Mouse (Mus musculus) mouse embryonic stem cell (cell line): ENCODE results near the gene Cpn1.

Experiments used
- in situ Hi-C, 2 experiments: fragments of 300-500 bp; cut with MboI; formaldehyde crosslinking; loops; 1 replicate in 1 of 2; 3 replicates in 1 of 2; pipeline ENCODE4 v1.14.3; 2019 to 2020; ENCODE audit warnings: low sequenced_read_pairs in 2 of 2, low pct_unique_long_range_greater_than_20kb in 1 of 2, mixed read lengths in 1 of 2; ENCODE audit not compliant: unreplicated experiment in 1 of 2

Cpn1 gene

DNA sequence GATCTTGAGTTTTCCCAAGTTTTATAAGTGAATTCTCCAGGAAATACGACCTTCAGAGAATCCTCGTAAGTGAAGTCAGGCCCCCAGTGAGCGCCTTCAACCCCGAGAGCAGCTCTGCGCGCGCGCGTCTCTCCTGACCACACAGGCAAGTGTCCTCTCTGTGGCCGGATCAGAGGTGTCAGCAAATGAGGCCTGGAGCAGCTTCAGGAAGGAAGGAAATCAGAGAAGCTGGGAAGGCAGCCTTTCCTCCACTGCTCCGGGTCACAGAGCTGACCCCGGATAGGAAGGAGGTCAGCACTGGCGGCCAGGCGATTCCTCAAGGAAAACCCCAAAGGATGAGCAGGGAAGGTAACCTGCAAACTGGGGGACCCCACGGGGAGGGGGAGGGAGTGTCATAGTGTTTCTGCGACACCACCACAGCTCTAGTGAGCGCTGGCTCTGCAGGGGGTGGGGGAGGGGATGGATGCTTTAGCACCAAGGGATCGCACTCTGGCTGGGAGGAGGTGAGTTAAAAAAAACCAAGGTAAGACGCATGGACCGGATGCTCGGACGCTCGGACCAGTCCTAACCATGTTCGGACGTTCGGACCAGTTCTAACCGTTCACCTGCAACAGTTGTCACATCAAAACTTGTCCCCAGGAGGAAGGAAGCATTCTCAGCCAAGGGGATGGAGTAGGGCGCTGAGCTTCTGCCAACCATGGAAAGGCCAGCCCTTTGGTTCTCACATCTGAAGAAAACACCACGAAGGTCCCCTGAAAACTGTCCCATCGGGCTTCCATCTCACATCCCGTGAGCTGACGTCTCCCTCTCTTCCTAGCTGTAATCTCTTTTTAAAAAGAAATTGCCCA lies 65.7 kb downstream of the Cpn1 start:
- in situ Hi-C loops: no loop called here

GRCm38 (mm10) chr19:43919841-43920240 lies 66.5 kb downstream of the Cpn1 start:
- in situ Hi-C loops: no loop called here

- in situ Hi-C loops: no loop called here
These were observed 67.5 kb downstream of the Cpn1 start for GRCm38 (mm10) chr19:43918834-43919233.

DNA sequence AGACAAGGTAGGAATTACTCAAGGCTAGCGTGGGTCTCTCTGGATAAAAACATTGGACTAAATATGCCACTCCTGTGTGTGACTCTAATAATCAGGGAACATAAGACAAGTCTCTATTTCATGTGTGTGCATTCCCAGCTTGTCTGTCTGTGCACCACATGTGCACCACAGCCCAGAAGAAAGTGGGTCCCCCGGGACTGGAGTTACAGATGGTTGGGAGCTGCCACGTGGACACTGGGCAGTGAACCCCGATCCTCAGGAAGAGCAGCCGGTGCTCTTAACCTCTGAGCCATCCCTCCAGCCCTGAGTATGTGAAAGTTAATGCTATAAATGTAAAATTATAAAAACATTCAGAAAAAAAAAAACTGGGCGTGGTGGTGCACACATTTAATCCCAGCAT lies 68.6 kb downstream of the Cpn1 start:
- in situ Hi-C loops: no loop called here

GRCm38 (mm10) chr19:43917406-43917691 lies 69.0 kb downstream of the Cpn1 start:
- in situ Hi-C loops: no loop called here

- in situ Hi-C loops: no loop called here
These were observed 69.6 kb downstream of the Cpn1 start for GRCm38 (mm10) chr19:43916586-43917405.

DNA sequence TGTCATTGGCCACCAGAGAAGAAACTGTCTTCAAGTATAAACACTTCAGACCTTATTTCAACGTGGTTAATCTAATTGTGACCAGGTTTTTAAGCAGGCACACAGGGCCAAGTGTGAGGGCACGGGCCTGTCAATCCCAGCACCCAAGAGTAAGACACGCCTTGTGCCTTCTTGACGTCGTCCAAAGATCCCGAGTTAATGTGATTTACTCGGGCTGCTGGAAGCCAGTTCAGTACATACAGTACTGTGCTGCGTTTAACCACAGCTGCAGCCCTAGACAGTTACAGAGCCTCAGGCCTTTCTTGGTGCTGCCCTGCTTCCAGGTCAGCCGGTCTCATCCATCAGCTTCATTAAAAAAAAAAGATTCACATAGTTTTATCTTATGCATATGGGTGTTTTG lies 70.9 kb downstream of the Cpn1 start:
- in situ Hi-C loops: no loop called here

- in situ Hi-C loops: no loop called here
These were observed 71.4 kb downstream of the Cpn1 start for GRCm38 (mm10) chr19:43914986-43915385.

DNA sequence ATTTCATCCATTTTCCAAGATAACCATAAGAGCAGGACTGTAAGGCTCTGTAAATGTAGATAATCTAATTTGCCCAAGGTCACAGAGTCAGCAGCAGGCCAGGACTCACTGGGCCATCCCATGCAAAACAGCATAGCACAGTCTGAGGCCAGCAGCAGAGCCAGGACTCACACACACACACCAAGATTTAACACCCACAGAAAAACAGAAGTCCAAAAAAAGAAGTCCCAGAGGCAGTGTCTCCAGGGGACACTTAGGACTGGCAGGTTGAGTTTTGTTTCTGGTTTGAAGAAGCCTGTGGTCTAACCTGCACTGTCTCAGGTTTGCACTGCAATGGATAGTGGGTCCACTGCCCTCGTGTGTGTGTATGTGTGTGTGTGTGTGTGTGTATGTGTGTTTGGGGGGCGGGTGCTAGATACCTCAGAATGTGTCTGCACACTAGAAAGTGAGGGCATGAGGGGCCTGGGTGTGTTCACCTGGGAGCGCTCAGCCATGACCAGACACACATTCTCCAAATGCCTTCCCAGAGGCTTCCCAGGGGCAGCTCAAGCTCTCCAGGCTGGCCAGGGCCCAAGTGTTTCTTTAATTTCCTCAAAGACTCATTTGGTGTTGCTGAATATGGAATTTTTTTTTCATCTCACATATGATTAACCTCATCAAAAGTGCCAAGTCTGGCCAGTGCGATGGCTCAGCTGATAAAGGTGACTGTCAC lies 73.4 kb downstream of the Cpn1 start:
- in situ Hi-C loops: no loop called here

DNA sequence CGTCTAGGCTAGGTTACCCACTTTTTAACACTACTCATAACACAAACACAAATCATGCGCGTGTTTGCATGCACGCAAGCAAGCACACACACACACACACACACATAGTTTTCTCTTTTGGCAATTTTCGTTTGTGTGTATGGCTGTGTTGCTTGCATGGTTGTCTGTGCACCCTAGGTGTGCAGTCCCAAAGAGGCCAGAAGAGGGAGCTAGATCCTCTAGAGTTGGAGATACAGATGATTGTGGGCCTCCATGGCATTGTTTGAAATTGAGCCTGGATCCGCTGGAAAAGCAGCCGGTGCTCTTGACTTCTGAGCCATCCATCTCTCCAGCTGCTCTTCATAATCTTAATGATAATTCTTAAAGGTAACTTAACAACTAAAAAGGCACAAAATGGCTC lies 79.9 kb downstream of the Cpn1 start:
- in situ Hi-C loops: no loop called here
